Mouse (Mus musculus): ENCODE measurements around the gene Gng8. TPM values are rescaled to one million over a fixed set of nuclear protein-coding genes. Genes with fewer than 3 reads are reported as not detected.

Gene Gng8
- polyA plus RNA-seq, 1 experiment from 2014 or later: 13.9 TPM

- H3K4me2 ChIP-seq (ENCODE audit: low read length): peak overlapping the region; percentile 15; the same call in 1 of the 2 replicates
- ATAC-seq (replicated peaks; ENCODE audit: low FRiP score, low TSS enrichment, low read depth) (0 out of 2 replicates have a peak, but pooled peaks have one; percentile 11), DNase-seq (ENCODE audit: low spot score) (no peak)
These were observed 11.6 kb upstream of the Gng8 start for GRCm38 (mm10) chr7:16879796-16880547.

GRCm38 (mm10) chr7:16880615-16881014, 11.0 kb upstream of the Gng8 start:
- no peak for ATAC-seq (replicated peaks; ENCODE audit: low FRiP score, low TSS enrichment, low read depth)
- DNase-seq (ENCODE audit: low spot score): no peak
- Histone ChIP-seq H3K4me2 (ENCODE audit: low read length) (peak overlapping the region; percentile 15; the same call in 1 of the 2 replicates), H3K4me3 (ENCODE audit: low read depth, low read length) (no peak overlapping the region), H3K9ac (ENCODE audit: low read length) (0 out of 2 replicates have a peak overlapping the region, but pooled peaks have one; percentile 2), H3K27me3 (replicated peaks; ENCODE audit: control insufficient read depth, insufficient read depth, low read length) (0 out of 2 replicates have a peak, but pooled peaks cover 2% of the 10 kb centered on the region), H3K9me3 (ENCODE audit: control insufficient read depth, low read length) (peaks cover 9% of the 10 kb centered on the region), H3K27ac (ENCODE audit: low read depth) (peak overlapping the region; percentile 70), H3K36me3 (ENCODE audit: control insufficient read depth, insufficient read depth, low read length) (peaks cover 25% of the 10 kb centered on the region), H3K4me1 (replicated peaks; ENCODE audit: control insufficient read depth, insufficient read depth, low read length) (peaks cover 15% of the 10 kb centered on the region; the same call in 1 of the 2 replicates)
- 24% methylated on average over 5 of the region's 5 CpGs for WGBS

More at GRCm38 (mm10) chr7:16879796-16880547, 11.6 kb upstream of the Gng8 start:
- Histone ChIP-seq H3K36me3 (ENCODE audit: control insufficient read depth, insufficient read depth, low read length) (peaks cover 18% of the 10 kb centered on the region), H3K9me3 (ENCODE audit: control insufficient read depth, low read length) (peaks cover 3% of the 10 kb centered on the region), H3K27me3 (replicated peaks; ENCODE audit: control insufficient read depth, insufficient read depth, low read length) (no peaks in the 10 kb centered on the region), H3K9ac (ENCODE audit: low read length) (0 out of 2 replicates have a peak overlapping the region, but pooled peaks have one; percentile 2), H3K4me1 (replicated peaks; ENCODE audit: control insufficient read depth, insufficient read depth, low read length) (peaks cover 15% of the 10 kb centered on the region; the same call in 1 of the 2 replicates), H3K27ac (ENCODE audit: low read depth) (peak overlapping the region; percentile 70), H3K4me3 (ENCODE audit: low read depth, low read length) (no peak overlapping the region)
- WGBS: 25% methylated on average over 9 of the region's 9 CpGs

GRCm38 (mm10) chr7:16883162-16883561, 8.4 kb upstream of the Gng8 start:
- DNase-seq (ENCODE audit: low spot score) (no peak), ATAC-seq (replicated peaks; ENCODE audit: low FRiP score, low TSS enrichment, low read depth) (no peak)
- Histone ChIP-seq H3K9ac (ENCODE audit: low read length) (no peak overlapping the region), H3K9me3 (ENCODE audit: control insufficient read depth, low read length) (peaks cover 16% of the 10 kb centered on the region), H3K4me1 (replicated peaks; ENCODE audit: control insufficient read depth, insufficient read depth, low read length) (peaks cover 8% of the 10 kb centered on the region; the same call in 1 of the 2 replicates), H3K27ac (ENCODE audit: low read depth) (no peak overlapping the region), H3K4me2 (ENCODE audit: low read length) (no peak overlapping the region), H3K27me3 (replicated peaks; ENCODE audit: control insufficient read depth, insufficient read depth, low read length) (0 out of 2 replicates have a peak, but pooled peaks cover 5% of the 10 kb centered on the region), H3K36me3 (ENCODE audit: control insufficient read depth, insufficient read depth, low read length) (peaks cover 45% of the 10 kb centered on the region), H3K4me3 (ENCODE audit: low read depth, low read length) (no peak overlapping the region)
- WGBS: 95% methylated on average over 6 of the region's 6 CpGs

GRCm38 (mm10) chr7:16884334-16884733, 7.3 kb upstream of the Gng8 start:
- Histone ChIP-seq H3K9ac (ENCODE audit: low read length) (no peak overlapping the region), H3K4me3 (ENCODE audit: low read depth, low read length) (no peak overlapping the region), H3K36me3 (ENCODE audit: control insufficient read depth, insufficient read depth, low read length) (peaks cover 41% of the 10 kb centered on the region), H3K9me3 (ENCODE audit: control insufficient read depth, low read length) (peaks cover 16% of the 10 kb centered on the region), H3K27me3 (replicated peaks; ENCODE audit: control insufficient read depth, insufficient read depth, low read length) (0 out of 2 replicates have a peak, but pooled peaks cover 5% of the 10 kb centered on the region), H3K27ac (ENCODE audit: low read depth) (no peak overlapping the region), H3K4me1 (replicated peaks; ENCODE audit: control insufficient read depth, insufficient read depth, low read length) (peaks cover 8% of the 10 kb centered on the region; the same call in 1 of the 2 replicates), H3K4me2 (ENCODE audit: low read length) (no peak overlapping the region)
- DNase-seq (ENCODE audit: low spot score) (no peak), ATAC-seq (replicated peaks; ENCODE audit: low FRiP score, low TSS enrichment, low read depth) (no peak)
- WGBS: 60% methylated on average over 4 of the region's 4 CpGs

GRCm38 (mm10) chr7:16885271-16885776, 6.3 kb upstream of the Gng8 start:
- 0 out of 2 replicates have a peak, but pooled peaks have one; percentile 26 for ATAC-seq (replicated peaks; ENCODE audit: low FRiP score, low TSS enrichment, low read depth)
- H3K4me2 ChIP-seq (ENCODE audit: low read length): peak overlapping the region; percentile 28
- H3K4me1 ChIP-seq (replicated peaks; ENCODE audit: control insufficient read depth, insufficient read depth, low read length): peaks cover 8% of the 10 kb centered on the region; the same call in 1 of the 2 replicates
- peaks cover 38% of the 10 kb centered on the region for H3K36me3 ChIP-seq (ENCODE audit: control insufficient read depth, insufficient read depth, low read length)
- WGBS: 34% methylated on average over 59 of the region's 95 CpGs
- H3K9ac ChIP-seq (ENCODE audit: low read length): no peak overlapping the region
- peak overlapping the region; percentile 23 for H3K4me3 ChIP-seq (ENCODE audit: low read depth, low read length)
- no peak overlapping the region for H3K27ac ChIP-seq (ENCODE audit: low read depth)
- DNase-seq (ENCODE audit: low spot score): no peak
- peaks cover 16% of the 10 kb centered on the region for H3K9me3 ChIP-seq (ENCODE audit: control insufficient read depth, low read length)
- H3K27me3 ChIP-seq (replicated peaks; ENCODE audit: control insufficient read depth, insufficient read depth, low read length): 0 out of 2 replicates have a peak, but pooled peaks cover 5% of the 10 kb centered on the region

GRCm38 (mm10) chr7:16885905-16886304, 5.7 kb upstream of the Gng8 start:
- Histone ChIP-seq H3K36me3 (ENCODE audit: control insufficient read depth, insufficient read depth, low read length) (peaks cover 38% of the 10 kb centered on the region), H3K9ac (ENCODE audit: low read length) (no peak overlapping the region), H3K4me2 (ENCODE audit: low read length) (no peak overlapping the region), H3K4me3 (ENCODE audit: low read depth, low read length) (no peak overlapping the region), H3K9me3 (ENCODE audit: control insufficient read depth, low read length) (peaks cover 16% of the 10 kb centered on the region), H3K4me1 (replicated peaks; ENCODE audit: control insufficient read depth, insufficient read depth, low read length) (peaks cover 3% of the 10 kb centered on the region; the same call in 1 of the 2 replicates), H3K27me3 (replicated peaks; ENCODE audit: control insufficient read depth, insufficient read depth, low read length) (0 out of 2 replicates have a peak, but pooled peaks cover 5% of the 10 kb centered on the region), H3K27ac (ENCODE audit: low read depth) (no peak overlapping the region)
- ATAC-seq (replicated peaks; ENCODE audit: low FRiP score, low TSS enrichment, low read depth) (no peak), DNase-seq (ENCODE audit: low spot score) (no peak)
- 55% methylated on average over 59 of the region's 59 CpGs for WGBS

- H3K4me1 ChIP-seq (replicated peaks; ENCODE audit: control insufficient read depth, insufficient read depth, low read length): peaks cover 24% of the 10 kb centered on the region
- DNase-seq (ENCODE audit: low spot score): peak; percentile 74
- peak overlapping the region; percentile 94 for H3K27ac ChIP-seq (ENCODE audit: low read depth)
These were observed 1.1 kb upstream of the Gng8 start for GRCm38 (mm10) chr7:16890536-16890935.

GRCm38 (mm10) chr7:16890944-16891343, 642 bp upstream of the Gng8 start:
- ATAC-seq (replicated peaks; ENCODE audit: low FRiP score, low TSS enrichment, low read depth) (peak; percentile 68), DNase-seq (ENCODE audit: low spot score) (peak; percentile 91)
- H3K4me3 ChIP-seq (ENCODE audit: low read depth, low read length): no peak overlapping the region
- peaks cover 24% of the 10 kb centered on the region for H3K4me1 ChIP-seq (replicated peaks; ENCODE audit: control insufficient read depth, insufficient read depth, low read length)
- H3K36me3 ChIP-seq (ENCODE audit: control insufficient read depth, insufficient read depth, low read length): peaks cover 16% of the 10 kb centered on the region
- 3% methylated on average over 23 of the region's 23 CpGs for WGBS
- H3K27me3 ChIP-seq (replicated peaks; ENCODE audit: control insufficient read depth, insufficient read depth, low read length): peaks cover 7% of the 10 kb centered on the region; the same call in 1 of the 2 replicates
- peak overlapping the region; percentile 94 for H3K27ac ChIP-seq (ENCODE audit: low read depth)
- peaks cover 3% of the 10 kb centered on the region for H3K9me3 ChIP-seq (ENCODE audit: control insufficient read depth, low read length)
- H3K4me2 ChIP-seq (ENCODE audit: low read length): peak overlapping the region; percentile 63
- H3K9ac ChIP-seq (ENCODE audit: low read length): no peak overlapping the region

More at GRCm38 (mm10) chr7:16890536-16890935, 1.1 kb upstream of the Gng8 start:
- Histone ChIP-seq H3K9me3 (ENCODE audit: control insufficient read depth, low read length) (peaks cover 7% of the 10 kb centered on the region), H3K36me3 (ENCODE audit: control insufficient read depth, insufficient read depth, low read length) (peaks cover 21% of the 10 kb centered on the region), H3K27me3 (replicated peaks; ENCODE audit: control insufficient read depth, insufficient read depth, low read length) (peaks cover 11% of the 10 kb centered on the region; the same call in 1 of the 2 replicates), H3K9ac (ENCODE audit: low read length) (no peak overlapping the region), H3K4me3 (ENCODE audit: low read depth, low read length) (no peak overlapping the region), H3K4me2 (ENCODE audit: low read length) (peak overlapping the region; percentile 63)
- no peak for ATAC-seq (replicated peaks; ENCODE audit: low FRiP score, low TSS enrichment, low read depth)
- 23% methylated on average over 6 of the region's 6 CpGs for WGBS

Data from intestine, embryonic 14.5 days (tissue).